Mouse (Mus musculus) CH12F3 (cell line): ENCODE data around the gene Cdc14a.

Source experiments
- in situ Hi-C: fragments of 300-500 bp; cut with MboI; formaldehyde crosslinking; loops from 2 replicates; pipeline ENCODE4 v1.14.3; 2020; ENCODE audit warnings: low sequenced_read_pairs

Gene Cdc14a

DNA sequence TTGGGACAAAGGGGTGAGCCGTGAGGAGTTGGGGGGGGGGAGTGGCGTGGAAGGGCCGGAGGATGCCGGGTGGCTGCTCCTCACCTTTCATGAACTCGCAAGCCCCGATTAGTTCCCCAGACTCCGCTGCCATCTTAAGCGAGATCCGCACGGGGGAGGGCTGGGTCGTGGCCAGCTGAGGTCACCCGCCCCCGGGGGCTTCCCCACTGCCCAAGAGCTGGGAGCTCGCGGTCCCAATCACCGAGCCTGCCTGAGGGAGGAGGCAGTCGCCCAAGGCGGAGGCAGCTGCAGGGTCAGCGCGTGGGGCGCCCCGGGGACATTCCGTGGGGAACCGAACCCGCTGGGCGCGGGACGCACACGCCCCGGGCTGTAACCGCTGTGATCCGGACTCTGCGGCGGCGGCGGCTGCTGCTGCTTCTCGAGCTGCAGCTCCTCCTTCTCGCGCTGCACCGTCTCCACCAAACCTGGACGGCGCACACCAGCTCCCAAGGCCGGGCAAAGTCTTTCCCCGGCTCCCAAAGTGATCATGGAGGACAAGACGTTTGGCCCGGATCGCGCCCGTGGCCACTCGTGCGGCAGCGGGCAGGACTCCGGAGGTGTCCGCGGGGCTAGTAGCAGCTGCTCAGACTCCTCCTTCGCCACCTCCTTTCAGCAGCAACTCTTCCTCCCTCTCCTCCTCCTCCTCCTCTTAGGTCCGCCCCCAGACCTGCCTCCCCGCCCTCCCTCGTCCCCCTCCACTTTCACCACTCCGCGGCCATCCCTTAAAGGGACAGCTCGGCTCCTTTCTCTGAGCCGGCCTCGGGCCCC, at the start of gene Cdc14a:
TSS of gene Cdc14a (minus strand) at position 680 of the 807 bp plus-strand sequence.
- in situ Hi-C loops, result no loop called here

DNA sequence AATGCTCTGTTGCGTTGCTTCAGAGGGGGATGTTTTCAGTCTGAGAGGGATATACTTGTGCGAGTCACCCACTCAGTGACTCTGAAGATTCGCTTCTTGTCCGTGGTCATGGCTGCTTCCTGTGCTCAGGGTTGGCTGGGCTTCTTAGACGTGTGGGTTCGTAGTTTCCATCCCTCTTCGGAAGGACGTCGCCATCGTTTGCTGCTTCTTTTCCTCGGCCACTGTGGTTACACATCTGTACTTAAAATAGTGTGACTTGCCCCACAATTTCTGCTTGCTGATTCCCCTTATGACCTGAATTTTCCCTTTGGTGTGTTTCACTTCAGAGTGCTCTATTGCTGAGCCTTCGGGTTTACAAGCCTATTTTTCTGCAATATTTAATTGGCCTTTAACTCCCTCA, 41.9 kb upstream of the Cdc14a start:
- in situ Hi-C loops, result no loop called here

DNA sequence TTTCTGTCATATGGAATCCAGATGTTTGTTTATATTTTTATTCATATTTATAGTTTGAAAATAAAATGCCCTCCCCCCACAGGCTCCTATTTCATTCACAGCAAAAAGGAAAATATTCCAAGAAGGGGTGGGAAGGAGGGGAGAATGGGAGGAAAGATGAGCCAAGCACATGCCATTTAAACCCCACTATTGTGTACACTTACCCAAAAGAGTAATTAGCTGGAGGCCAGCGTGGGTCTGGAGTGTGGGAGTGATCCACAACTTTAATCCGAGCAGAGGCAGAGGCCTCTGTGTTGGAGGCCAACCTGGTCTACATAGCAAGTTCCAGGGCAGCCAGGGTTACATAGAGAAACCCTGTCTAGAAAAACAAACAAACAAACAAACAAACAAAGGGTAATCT, 40.5 kb upstream of the Cdc14a start:
- in situ Hi-C loops, result no loop called here

DNA sequence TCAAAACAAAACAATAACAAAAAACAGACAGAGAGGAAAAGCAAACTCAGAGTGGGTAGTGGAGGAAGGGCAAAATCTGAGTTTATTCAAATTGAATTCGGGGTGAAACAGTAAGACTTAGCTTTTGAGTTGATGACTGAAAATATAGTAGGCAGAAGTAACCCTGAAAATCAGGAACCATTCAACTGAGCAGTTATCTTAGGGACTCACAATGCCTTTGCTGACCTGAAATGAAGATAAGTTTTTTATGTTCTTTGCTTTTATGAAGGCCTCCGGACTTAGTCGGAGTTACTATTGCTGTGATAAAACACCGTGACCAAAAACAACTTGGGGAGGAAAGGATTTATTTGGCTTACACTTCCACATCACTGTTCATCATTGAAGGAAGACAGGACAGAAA, 37.2 kb upstream of the Cdc14a start:
- in situ Hi-C loops, result no loop called here

DNA sequence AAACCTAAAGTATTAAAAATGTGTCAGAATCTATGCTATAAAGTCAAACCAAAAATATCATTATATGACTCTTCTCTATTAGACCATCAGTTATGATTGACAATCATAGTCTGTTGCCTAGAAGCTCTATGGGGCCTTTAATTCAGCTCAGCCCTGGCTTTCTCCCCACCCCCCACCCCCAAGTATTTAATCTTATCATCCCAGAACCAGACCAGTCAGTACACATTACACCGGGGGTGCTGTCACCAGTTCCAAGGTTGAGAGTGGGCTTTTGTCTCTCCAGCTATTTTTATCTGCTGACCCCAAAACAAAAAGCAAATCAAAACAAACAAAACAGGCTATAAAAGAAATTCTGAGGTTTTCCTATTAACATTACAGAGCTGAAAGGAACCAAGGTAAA, 30.7 kb upstream of the Cdc14a start:
- in situ Hi-C loops, result no loop called here

DNA sequence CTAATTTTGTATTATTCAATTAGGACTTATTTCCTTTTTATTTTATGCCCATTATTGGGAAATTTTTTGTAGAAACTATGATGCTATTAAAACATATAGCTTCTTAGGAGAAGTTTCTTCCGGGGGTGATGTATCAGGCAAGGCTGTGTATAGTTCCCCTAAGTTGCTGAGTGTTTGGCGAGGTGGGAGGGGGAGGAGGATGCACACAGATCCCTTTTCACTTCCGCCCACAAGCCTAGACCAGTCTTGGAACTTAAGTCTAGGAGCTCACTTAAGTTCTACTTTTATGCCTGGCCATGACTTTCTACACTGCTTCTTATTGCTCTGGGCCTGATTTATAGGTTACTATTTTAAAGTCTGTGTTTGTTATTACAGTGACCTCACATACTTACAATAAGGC, 26.9 kb upstream of the Cdc14a start:
- in situ Hi-C loops, result no loop called here

DNA sequence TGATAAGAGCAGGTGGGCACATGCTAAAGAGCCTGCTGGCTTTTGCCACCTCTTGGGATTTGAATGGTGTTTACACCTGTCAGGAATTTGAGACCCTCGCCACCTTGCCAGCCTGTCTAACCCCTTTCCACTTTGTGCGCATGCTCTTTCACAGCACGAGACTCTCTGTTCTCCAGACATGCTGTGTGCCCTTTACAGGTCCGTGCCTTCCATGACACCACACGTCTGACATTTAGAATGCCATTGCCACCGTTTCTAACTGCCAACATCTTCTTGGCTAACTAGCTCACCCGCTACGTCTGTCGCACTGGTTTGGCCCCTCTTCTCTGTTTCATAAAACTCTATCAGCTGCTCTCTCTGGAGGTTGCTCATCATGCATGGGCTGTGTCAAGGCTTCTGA, 20.5 kb upstream of the Cdc14a start:
- in situ Hi-C loops, result no loop called here

DNA sequence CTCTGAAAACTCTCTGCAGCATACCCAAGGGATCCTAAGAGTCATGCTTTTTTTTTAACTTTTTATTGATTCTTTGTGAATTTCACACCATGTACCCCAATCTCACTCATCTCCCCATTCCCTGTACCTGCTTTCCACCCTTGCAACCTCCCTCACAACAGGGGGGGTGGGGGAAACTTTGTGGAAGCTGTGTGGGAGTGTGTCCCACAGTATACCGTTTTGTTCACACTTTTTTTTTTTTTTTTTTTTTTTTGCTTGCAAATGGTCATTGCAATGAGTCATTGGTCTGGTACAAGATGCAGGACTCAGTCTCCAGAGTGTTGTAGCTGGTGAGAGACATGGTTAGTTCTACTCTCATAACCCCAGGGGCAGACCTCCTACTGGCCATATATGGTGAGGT, 19.0 kb upstream of the Cdc14a start:
- in situ Hi-C loops, result no loop called here

DNA sequence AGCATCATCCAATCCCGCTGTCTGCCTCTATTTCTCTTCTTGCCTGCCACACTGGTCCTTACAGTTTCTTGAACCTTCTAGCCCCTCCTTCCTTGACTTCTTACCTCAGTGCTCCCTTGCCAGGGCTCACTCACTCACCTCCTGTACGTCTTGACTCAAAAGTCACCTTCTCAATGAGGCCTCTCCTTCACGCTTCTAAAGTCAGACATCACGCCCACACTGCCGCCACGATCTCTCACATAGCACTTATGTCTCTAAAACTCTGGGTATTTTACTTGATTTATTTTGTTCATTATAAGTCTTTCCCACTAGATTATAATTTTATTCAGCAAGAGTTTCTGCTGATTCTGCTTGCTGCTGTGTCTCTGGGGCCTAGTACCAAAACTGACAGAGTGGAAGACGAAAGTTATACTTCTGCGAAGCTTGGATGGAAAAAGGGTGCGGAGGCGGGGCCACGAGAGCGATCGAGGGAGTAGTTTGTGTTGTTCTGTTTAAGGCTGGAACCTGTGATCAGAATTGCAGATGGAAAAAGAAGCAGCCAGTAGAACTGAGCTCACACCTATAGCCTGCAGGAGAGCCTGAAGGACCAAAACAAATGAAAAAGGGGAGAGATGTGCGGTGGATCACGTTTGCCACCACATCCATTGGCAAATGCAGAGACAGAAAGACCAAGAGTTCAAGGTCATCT, 17.8 kb upstream of the Cdc14a start:
- in situ Hi-C loops, result no loop called here

DNA sequence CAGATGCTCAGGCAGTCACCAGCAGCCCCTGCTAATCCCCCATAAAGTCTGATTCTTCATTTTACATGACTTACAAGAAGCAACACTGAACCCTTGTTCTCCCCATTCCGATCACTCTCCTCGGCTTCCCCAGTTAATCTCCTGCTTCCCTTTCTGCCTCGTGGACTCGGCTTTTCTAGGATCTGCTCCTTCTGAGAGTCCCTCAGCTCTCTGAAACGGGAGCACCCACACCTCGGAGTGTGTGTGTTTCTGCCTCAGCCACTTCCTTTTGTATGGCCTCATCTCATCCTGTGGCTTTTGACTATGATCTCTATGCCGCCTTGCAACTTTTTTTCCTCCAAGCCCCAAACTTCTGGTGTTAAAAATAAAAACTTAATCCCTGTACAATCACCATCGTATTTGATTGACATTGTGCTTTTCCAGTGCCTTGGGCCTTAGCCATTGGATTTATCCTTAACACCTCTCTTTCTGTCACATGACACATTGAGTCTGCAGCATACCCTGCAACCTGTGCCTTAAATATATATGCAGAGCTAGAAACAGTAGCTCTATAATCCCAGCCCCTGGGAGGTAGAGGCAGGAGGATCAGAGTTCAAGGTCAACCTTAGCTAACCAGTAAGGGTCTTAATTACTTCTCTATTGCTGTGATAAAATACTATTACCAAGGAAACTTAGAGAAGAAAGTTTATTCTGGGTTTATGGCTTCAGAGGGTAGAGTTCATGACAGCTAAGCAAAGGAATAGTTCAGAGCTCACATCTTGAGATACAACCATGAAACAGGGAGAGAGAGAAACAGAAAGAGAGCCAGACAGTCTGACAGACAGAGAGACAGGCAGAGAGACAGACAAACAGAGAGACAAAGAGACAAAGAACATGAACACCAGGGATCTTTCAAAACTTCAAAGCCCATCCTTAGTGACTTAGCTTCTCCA, 16.5 kb upstream of the Cdc14a start:
- in situ Hi-C loops, result no loop called here

DNA sequence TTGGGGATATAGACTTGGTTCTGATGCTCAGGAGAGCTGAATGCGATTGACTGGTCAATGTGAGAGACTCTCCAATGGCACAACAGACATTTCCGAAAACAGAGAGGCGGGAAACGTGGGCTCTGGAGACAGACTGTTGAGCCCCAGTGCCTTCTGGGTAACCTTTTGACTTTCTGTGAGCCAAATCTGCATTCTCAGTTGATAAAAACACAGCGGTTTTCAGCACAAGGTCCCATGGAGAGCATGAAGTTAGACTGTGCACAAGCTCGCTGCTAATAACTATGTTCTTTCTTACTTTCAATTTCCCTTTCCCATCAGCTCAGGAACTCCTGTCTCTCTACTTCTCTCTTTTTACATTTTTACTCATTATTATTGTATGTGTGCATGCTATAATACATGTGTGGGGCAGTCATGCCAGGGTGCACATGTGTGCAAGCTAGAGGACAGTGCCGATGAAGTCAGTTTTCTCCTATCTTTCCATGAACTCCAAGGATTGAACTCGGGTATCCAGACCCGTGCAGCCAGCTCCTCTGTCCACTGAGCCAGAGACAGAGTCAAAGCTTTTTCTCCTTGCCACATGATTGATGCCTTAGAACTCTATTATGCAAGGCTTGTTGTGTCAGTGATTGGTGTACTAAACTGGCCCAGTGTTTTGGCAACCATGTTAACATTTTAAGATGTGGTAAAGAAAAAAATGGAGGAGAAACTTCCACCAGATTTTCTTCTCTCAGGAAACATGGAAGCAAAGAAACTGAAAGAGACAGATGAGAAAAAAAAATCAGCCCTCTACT, 13.2 kb upstream of the Cdc14a start:
- in situ Hi-C loops, result no loop called here

DNA sequence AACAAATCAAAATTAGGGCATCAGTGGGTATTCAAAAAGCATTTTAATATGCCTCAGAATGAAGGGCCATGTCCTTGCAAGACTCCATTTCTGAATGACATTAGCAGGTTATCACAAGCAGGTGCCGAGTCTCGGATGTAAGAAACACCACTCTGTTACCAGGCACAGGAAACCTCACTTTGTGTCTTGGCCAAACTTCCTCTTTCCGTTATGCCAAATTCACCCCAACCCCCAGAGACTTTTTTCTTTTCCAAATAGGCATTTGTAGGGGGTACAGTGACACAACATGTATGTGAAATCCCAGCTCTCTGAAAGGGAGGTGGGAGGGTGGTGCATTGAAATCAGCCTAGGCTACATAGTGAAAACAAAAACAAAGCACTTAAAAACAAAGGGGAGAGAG, 12.3 kb upstream of the Cdc14a start:
- in situ Hi-C loops, result no loop called here

DNA sequence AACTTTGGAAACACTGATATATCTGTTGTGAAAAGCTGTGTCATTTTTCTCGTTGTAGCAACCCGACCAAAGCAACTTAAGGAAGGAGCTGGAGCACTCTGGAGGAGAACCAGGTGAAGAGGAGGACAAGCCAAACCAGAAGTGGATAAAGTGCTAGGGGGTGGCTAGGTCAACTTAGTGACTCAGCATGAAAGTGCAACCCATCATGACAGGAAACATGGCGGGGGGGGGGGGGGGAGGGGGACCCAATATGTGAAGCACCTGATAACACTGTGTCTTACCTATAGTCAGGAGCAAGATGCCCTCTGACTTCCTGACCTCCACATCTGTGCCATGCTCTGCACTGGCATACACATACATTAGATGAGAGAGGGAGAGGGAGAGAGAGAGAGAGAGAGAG, 10.9 kb upstream of the Cdc14a start:
- in situ Hi-C loops, result no loop called here

DNA sequence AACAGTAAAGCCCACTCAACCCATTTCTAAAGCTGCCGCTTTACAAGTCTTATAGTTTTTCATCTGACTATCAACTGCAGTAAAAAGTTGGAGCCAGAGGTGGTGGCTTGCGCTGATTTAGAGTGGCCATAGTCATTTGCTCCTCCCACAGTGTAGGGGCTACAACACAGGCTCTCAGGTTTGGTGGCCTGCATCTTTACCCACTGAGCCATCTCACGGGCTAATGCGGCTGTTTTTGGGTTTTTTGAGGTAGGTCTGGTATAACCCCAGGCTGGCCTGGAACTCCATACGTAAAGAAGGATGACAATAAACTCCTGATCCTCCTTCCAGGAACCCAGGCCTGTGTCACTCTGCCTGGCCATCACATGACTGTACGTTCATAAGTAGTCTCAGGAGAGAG, 2.1 kb upstream of the Cdc14a start:
- in situ Hi-C loops, result no loop called here

DNA sequence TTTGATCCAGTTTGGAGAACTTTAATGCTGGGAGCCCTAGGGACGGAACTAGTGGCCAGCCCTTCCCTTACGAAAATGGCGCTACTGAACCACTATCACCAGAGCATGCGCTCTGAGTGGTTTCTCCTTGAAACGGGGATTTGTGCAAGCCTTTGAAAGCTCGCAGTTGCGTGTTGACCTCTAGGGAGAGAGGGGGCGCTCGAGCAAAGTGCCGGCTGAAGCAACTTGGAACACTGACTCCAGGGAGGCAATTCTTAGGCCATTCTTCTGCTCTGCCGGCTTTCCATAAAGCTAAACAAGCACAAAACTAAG, 1.1 kb upstream of the Cdc14a start:
- in situ Hi-C loops, result no loop called here

DNA sequence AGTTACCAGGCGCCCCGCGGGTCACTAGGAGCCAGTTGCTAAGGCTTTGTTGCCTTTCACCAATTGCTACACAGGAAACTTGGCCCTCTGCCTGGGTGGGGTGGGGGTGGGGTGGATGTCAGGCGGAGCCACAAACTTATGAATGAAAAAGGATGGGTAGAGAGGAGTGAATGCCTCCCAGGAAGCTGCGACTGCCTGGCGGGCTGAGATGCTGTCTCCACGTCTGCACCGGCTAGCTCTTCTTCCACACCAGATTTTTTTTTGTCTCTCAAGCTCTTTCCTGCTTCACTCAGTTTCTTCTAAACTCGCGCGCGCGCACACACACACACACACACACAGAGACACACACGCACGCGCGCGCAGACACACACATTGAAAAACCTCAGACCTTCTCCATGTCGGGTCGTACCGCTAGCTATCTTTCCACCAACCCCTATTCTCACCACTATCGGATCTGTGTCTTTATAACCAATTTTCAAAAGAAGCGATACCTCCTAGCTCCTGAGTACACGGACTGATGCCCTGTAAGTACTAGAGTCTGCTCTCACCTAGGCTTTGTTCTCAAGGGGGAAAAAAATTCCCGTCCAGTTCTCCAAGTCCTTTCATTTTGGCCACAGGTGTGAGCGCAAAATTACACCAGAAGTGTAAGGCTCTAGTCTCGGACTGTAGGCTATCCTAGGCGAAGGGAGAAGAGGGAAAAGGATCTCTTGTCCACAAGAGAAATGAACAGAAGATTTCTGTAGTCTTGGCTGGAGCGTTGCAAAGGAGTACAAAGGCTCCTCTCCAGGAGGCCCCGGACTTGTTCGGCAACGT, 534 bp upstream of the Cdc14a start:
- in situ Hi-C loops, result no loop called here

DNA sequence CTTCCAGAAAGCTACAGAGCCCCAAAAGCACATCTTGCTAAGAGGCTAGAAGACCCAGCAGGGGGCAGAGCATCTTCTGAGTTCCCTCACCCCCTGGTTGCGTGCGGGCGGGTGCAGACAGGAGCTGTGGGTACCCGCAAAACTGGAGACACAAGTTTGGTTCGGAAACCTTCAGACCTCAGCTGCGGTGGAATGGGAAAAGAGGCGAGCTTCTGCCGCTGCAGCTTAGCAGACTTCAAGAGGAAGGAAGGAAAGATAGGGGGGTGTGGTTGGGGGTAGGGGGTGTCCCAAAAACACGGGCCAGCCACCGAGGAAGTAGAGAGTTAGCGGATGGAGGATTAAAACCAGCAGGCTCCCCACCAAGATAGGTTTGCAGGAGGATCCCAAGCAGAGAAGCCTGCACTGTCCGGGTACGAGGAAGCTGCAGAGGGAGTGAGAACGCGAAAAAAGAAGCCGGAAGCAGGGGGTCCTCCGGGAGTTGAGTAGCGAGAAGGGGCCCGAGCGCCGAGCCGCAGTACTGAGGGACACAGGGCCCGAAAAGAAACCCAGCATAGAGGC, 958 bp downstream of the Cdc14a start:
- in situ Hi-C loops, result no loop called here

DNA sequence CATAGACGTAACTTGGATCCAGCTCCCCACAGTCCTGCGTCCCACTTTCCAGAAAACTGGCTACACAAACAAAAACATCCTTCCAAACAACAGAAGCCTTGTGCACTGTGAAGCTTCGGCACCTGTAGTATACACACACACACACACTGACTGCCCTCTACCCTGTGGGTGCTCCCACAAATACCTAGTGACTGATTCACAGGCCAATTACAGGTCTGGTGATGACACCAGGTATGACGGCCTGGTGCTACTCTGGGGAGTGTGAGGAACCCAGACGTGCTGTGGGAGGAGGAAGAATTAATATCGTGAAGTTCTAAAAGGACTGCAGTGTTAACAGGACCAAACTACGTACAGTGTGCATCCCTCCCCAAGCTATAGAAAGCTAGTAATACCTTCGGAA, 1.8 kb downstream of the Cdc14a start:
- in situ Hi-C loops, result no loop called here

DNA sequence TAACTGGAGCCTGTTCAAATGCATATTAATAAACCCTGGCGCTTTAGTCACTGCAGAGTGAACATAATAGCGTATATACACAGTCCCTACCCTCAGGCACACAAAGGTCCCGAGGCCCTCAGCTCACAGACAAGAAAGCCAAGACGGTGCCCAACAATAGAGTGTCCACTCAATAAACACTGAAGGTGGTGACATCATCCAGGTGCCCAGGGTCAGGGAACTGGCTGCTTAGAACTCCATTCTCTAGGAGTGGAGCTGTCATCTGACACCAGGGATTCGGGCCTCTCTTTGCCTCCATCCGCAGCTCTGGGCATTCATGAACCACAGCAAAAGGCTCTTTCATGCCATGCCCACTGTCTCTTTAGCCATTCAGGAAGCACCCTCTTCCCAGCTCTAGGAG, 2.7 kb downstream of the Cdc14a start:
- in situ Hi-C loops, result no loop called here

DNA sequence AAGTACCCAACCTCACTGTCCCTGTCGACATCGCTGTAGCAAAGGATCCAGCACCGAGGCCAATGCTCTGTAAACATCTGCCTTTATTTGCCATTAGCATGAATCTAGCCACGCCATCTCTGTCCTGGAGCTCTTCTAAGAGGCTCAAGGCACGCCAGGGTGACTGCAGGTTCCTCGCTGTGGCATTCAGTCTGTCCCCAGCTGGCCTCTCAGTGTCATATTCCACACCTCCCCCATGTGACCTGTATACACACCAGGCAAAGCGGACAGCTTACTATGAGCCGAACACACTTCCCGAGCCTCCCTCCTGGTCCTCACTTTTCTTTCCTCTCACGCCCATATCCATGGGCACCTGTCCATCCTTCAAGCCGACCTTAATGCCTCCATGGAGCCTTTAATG, 4.0 kb downstream of the Cdc14a start:
- in situ Hi-C loops, result no loop called here
